Mouse (Mus musculus) CH12.LX (cell line): ENCODE measurements around the gene Nid1. TPM values are rescaled to one million over a fixed set of nuclear protein-coding genes. Genes with fewer than 3 reads are reported as not detected.
A peak's percentile ranks its signal among the peaks of the same experiment; 100 is the strongest.

Experiments
- DNase-seq: peaks from one replicate; pipeline ENCODE4 v3.0.0-alpha.2; 2013; ENCODE audit errors: extremely low read depth
- H3K27ac ChIP-seq: 2 replicates; pipeline ENCODE4 v1.5.1; 2012; ENCODE audit warnings: low read depth, mild to moderate bottlenecking, control low read depth, moderate library complexity; ENCODE audit not compliant: insufficient read depth
- H3K27me3 ChIP-seq: replicated peaks from 2 replicates; pipeline ENCODE3; 2012; ENCODE audit warnings: inconsistent platforms
- H3K36me3 ChIP-seq, 2 experiments: replicated peaks in 1 of 2; 2 replicates each; pipeline versions ENCODE3 to v1.6.1; 2012; ENCODE audit warnings: inconsistent platforms in 1 of 2, low read length in 1 of 2, mild to moderate bottlenecking in 1 of 2, mixed read lengths in 1 of 2, moderate library complexity in 1 of 2; ENCODE audit not compliant: control insufficient read depth in 1 of 2, insufficient read depth in 1 of 2
- H3K4me1 ChIP-seq, 2 experiments: 2 replicates each; pipeline ENCODE4 v1.6.1; 2012; ENCODE audit warnings: inconsistent platforms in 1 of 2, moderate library complexity in 1 of 2; ENCODE audit not compliant: insufficient read depth in 2 of 2, control insufficient read depth in 1 of 2
- H3K4me2 ChIP-seq: 2 replicates; pipeline ENCODE4 v1.6.1; 2012; ENCODE audit warnings: low read depth, mild to moderate bottlenecking, control low read depth; ENCODE audit not compliant: poor library complexity, insufficient read depth, severe bottlenecking
- H3K4me3 ChIP-seq, 3 experiments: fragments of 150-350 bp in 1 of 3; sonication (generic) in 1 of 3; replicated peaks in 1 of 3; 2 replicates each; pipeline versions ENCODE3 to v1.5.1; 2011 to 2012; ENCODE audit warnings: low read depth in 2 of 3, low read length in 2 of 3, mild to moderate bottlenecking in 2 of 3, moderate library complexity in 2 of 3, control low read depth in 1 of 3, improper control_type of control experiment in 1 of 3, inconsistent platforms in 1 of 3, mixed read lengths in 1 of 3; ENCODE audit not compliant: poor library complexity in 1 of 3
- H3K79me2 ChIP-seq: replicated peaks from 2 replicates; pipeline ENCODE4 v1.6.1; 2012; ENCODE audit warnings: mild to moderate bottlenecking, moderate library complexity; ENCODE audit not compliant: control insufficient read depth, poor library complexity, insufficient read depth, severe bottlenecking; ENCODE audit errors: extremely low read depth
- H3K9ac ChIP-seq: 2 replicates; pipeline ENCODE4 v1.6.1; 2012; ENCODE audit warnings: low read depth, mild to moderate bottlenecking, control low read depth, moderate library complexity; ENCODE audit not compliant: insufficient read depth
- H3K9me3 ChIP-seq: replicated peaks from 2 replicates; pipeline ENCODE3; 2012; ENCODE audit warnings: low read length, inconsistent platforms, mixed read lengths
- BHLHE40 ChIP-seq: IDR thresholded peaks from 2 replicates; pipeline ENCODE4 v1.6.1; 2011; ENCODE audit warnings: mild to moderate bottlenecking, low read depth, low read length, improper control_type of control experiment
- ELF1 ChIP-seq: IDR thresholded peaks from 2 replicates; pipeline ENCODE4 v1.6.1; 2014; ENCODE audit warnings: low read depth, mild to moderate bottlenecking, inconsistent platforms, low read length, improper control_type of control experiment
- HCFC1 ChIP-seq: IDR thresholded peaks from 2 replicates; pipeline ENCODE4 v1.6.1; 2012; ENCODE audit warnings: low read depth, mild to moderate bottlenecking, inconsistent platforms, low read length, improper control_type of control experiment
- JUN ChIP-seq: IDR thresholded peaks from 2 replicates; pipeline ENCODE4 v1.6.1; 2011; ENCODE audit warnings: low read depth, mild to moderate bottlenecking, low read length, improper control_type of control experiment, moderate library complexity; ENCODE audit not compliant: insufficient read depth
- JUND ChIP-seq: conservative IDR thresholded peaks from 2 replicates; pipeline ENCODE4 v1.6.1; 2011; ENCODE audit warnings: low read depth, low read length, improper control_type of control experiment
- MAFK ChIP-seq: IDR thresholded peaks from 2 replicates; pipeline ENCODE4 v1.6.1; 2011; ENCODE audit warnings: low read length, improper control_type of control experiment; ENCODE audit not compliant: insufficient replicate concordance
- NRF1 ChIP-seq: IDR thresholded peaks from 2 replicates; pipeline ENCODE4 v1.6.1; 2014; ENCODE audit warnings: low read depth, mild to moderate bottlenecking, inconsistent platforms, low read length, improper control_type of control experiment, moderate library complexity
- PAX5 ChIP-seq: IDR thresholded peaks from 2 replicates; pipeline ENCODE4 v1.6.1; 2012; ENCODE audit warnings: low read length, inconsistent platforms, mixed read lengths
- POLR2AphosphoS2 ChIP-seq: IDR thresholded peaks from 2 replicates; pipeline ENCODE4 v1.6.1; 2011; ENCODE audit warnings: low read depth, low read length, improper control_type of control experiment
- RCOR1 ChIP-seq: conservative IDR thresholded peaks from 2 replicates; pipeline ENCODE4 v1.6.1; 2012; ENCODE audit warnings: low read depth, mild to moderate bottlenecking, inconsistent platforms, low read length, improper control_type of control experiment
- SMC3 ChIP-seq: IDR thresholded peaks from 2 replicates; pipeline ENCODE4 v1.6.1; 2011; ENCODE audit warnings: low read depth, low read length, improper control_type of control experiment
- TBP ChIP-seq: conservative IDR thresholded peaks from 2 replicates; pipeline ENCODE4 v1.6.1; 2011; ENCODE audit warnings: low read depth, low read length, improper control_type of control experiment
- ZC3H11A ChIP-seq: IDR thresholded peaks from 2 replicates; pipeline ENCODE4 v1.6.1; 2012; ENCODE audit warnings: low read depth, mild to moderate bottlenecking, inconsistent platforms, low read length, improper control_type of control experiment
- ZKSCAN1 ChIP-seq: IDR thresholded peaks from 2 replicates; pipeline ENCODE4 v1.6.1; 2012; ENCODE audit warnings: low read depth, inconsistent platforms, low read length, improper control_type of control experiment, borderline replicate concordance
- ZMIZ1 ChIP-seq: IDR thresholded peaks from 2 replicates; pipeline ENCODE4 v1.6.1; 2012; ENCODE audit warnings: low read depth, mild to moderate bottlenecking, inconsistent platforms, low read length, improper control_type of control experiment
- dilution Hi-C: fragments of 300-500 bp; cut with MboI; formaldehyde crosslinking; loops from 2 replicates; pipeline ENCODE4 v1.14.3; 2020; ENCODE audit warnings: low sequenced_read_pairs; ENCODE audit not compliant: extremely low pct_unique_long_range_greater_than_20kb, extremely low pct_ligation_motif_present
- in situ Hi-C: fragments of 300-500 bp; cut with MboI; formaldehyde crosslinking; loops from 3 replicates; pipeline ENCODE4 v1.14.3; 2019; ENCODE audit warnings: low sequenced_read_pairs, low pct_ligation_motif_present, low pct_unique_long_range_greater_than_20kb, mixed read lengths
- polyA plus RNA-seq: library from polyadenylated mRNA; unstranded; fragments of >175 nt; gene quantifications from 2 replicates; pipeline ENCODE4 v1.2.1, GENCODE M21; 2012; ENCODE audit warnings: low read depth; ENCODE audit not compliant: insufficient read length
- total RNA-seq, 2 experiments: library from RNA; depleted of rRNA; stranded (reverse); fragments of 300-350 nt in 1 of 2; fragments of >200 nt in 1 of 2; gene quantifications; 2 replicates each; pipeline ENCODE4 v1.2.3; 2012 to 2014

Nid1 gene
- total and polyA plus RNA-seq, 3 experiments: 0.30 to 0.94 (median 0.38) TPM

DNA sequence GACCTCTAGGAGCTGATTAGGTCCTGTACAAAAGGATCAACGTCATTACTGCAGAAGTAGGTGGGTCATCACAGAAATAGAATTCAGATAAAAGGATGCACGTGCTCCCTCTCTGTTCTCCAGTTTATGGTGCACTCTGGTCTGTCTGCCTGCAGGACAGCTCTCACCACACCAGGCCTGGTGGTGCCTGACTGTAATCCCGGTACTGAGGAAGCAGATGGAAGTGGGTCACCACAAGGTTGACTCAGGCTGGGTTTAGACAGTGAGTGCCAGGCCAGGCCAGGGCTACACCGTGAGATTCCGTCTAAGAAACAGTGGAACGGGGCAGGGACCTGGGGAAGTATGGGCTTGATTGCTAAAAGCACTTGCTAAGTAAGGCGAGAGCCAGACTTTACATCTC, 94.6 kb downstream of the Nid1 start:
- TF ChIP-seq TBP (no peak), NRF1 (no peak), ELF1 (no peak), JUN (no peak), MAFK (no peak), SMC3 (no peak), HCFC1 (no peak), POLR2AphosphoS2 (no peak), ZC3H11A (no peak), ZMIZ1 (no peak)
- Histone ChIP-seq H3K36me3 (no peaks in the 10 kb centered on the region), H3K4me3 (no peak overlapping the region), H3K4me2 (no peak overlapping the region), H3K27ac (no peak overlapping the region), H3K27me3 (no peaks in the 10 kb centered on the region), H3K9me3 (no peaks in the 10 kb centered on the region), H3K4me1 (peaks cover 9 to 36% of the 10 kb centered on the region in 2 experiments), H3K9ac (no peak overlapping the region), H3K79me2 (no peaks in the 10 kb centered on the region)
- DNase-seq: no peak
- dilution Hi-C loops (no loop called here), in situ Hi-C loops (no loop called here)

DNA sequence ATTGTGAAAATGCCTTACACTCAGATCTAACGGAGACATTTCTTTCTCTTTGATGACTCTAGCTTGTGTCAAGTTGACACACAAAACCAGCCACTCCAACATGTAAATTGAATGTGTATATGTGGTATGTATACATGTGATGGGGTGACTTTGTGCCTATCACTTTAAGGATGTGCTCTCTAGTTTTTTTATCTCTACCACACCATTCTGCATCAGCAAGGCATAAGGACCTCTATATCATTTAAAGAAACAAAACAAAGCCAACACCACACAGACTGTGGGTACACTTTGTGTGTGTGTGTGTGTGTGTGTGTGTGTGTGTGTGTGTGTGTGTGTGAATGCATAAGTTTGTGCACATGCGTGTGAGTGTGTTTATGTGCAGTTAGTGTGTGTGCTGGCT, 99.2 kb downstream of the Nid1 start:
- DNase-seq: no peak
- peaks cover 6 to 19% of the 10 kb centered on the region in 2 experiments for H3K4me1 ChIP-seq
- in situ Hi-C loops: no loop called here

DNA sequence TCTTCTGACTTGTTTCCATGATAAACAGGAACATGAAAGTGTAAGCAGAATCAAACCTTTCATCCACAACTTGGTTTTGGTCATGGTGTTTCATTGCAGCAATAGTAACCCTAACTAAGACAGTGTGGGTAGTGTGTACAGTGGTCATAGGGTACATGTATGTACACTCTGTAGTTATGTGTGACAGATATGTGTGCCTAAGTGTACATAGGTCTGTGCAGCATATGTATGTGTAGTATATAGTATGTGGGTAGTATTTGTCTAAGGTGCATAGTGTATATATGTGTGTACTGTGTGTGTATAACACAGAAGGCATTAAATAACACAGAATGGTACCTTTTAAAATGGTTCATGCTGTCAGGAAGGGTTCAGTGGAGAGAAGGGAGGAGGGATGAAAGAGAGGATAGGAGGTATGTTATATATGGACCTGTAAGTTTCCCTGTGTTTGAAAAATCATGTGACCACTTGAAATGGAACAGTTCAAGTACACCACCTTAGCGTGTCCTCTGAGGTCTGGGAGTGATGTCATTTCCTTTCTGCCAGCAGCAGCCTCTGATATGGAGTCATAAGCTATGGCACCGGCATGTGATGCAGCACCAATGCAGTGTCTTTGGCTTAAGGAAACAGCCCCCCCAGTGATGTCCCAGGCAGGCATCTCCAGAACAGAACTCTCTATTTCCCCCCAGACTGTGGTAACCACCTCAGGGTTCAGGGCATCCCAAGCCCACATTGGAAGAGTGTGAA, 100.1 kb downstream of the Nid1 start:
- Histone ChIP-seq H3K27ac (no peak overlapping the region), H3K79me2 (no peaks in the 10 kb centered on the region), H3K27me3 (no peaks in the 10 kb centered on the region), H3K4me2 (no peak overlapping the region), H3K4me3 (no peak overlapping the region), H3K9ac (no peak overlapping the region), H3K4me1 (peaks cover 6 to 19% of the 10 kb centered on the region in 2 experiments), H3K9me3 (peaks cover 2% of the 10 kb centered on the region), H3K36me3 (no peaks in the 10 kb centered on the region)
- dilution Hi-C loops: no loop called here
- no peak for DNase-seq
- in situ Hi-C loops: no loop called here
- TF ChIP-seq JUND (0 out of 2 replicates have a peak, but pooled peaks have one; percentile 12), MAFK (no peak), ZC3H11A (no peak)

More for the DNA sequence above, 99.2 kb downstream of the Nid1 start:
- dilution Hi-C loops: no loop called here
- H3K9ac ChIP-seq: no peak overlapping the region
- no peak overlapping the region for H3K27ac ChIP-seq
- no peak overlapping the region for H3K4me2 ChIP-seq
- no peaks in the 10 kb centered on the region for H3K79me2 ChIP-seq
- TF ChIP-seq PAX5 (no peak), BHLHE40 (no peak), RCOR1 (no peak), NRF1 (no peak), ZKSCAN1 (no peak)
- H3K36me3 ChIP-seq: no peaks in the 10 kb centered on the region
- no peaks in the 10 kb centered on the region for H3K27me3 ChIP-seq
- peaks cover 2% of the 10 kb centered on the region for H3K9me3 ChIP-seq
- no peak overlapping the region for H3K4me3 ChIP-seq
